In genomic region chr15:95797144-95797983, GRCm38 (mm10) we compare ENCODE assay signal across 11 mouse cellular contexts. TPM values are rescaled to one million over a fixed set of nuclear protein-coding genes. Genes with fewer than 3 reads are reported as not detected.
A peak's percentile ranks its signal among the peaks of the same experiment; 100 is the strongest.
DNase-seq lines count a peak whose midpoint lies in the region; ATAC-seq and TF ChIP-seq lines count a peak whose summit lies in the region.
"Had no signal": no experiment of that assay in that cellular context is flagged by ENCODE, and none has a peak within 500 bp of the region (broad histone marks: within the 10 kb centered on the region; RNA-seq: fewer than 3 reads in every experiment).

No protein-coding gene starts in this region.

- H3K4me3 ChIP-seq in heart, postnatal 0 days (ENCODE audit: low read depth, low read length) = no peak overlapping the region
- no peak overlapping the region for H3K4me3 ChIP-seq in spleen, adult 2 months (ENCODE audit: extremely low read depth, insufficient read depth, insufficient read length)
- H3K4me3 ChIP-seq in hindbrain, postnatal 0 days (ENCODE audit: low read length) = no peak overlapping the region
- H3K4me3 ChIP-seq: forebrain, embryonic 12.5 days; limb, embryonic 13.5 days had no signal

- H3K27me3 ChIP-seq in heart, postnatal 0 days (ENCODE audit: control insufficient read depth, insufficient read depth, low read length) = no peaks in the 10 kb centered on the region
- no peaks in the 10 kb centered on the region for H3K27me3 ChIP-seq in spleen, adult 2 months (ENCODE audit: control insufficient read depth, insufficient read depth, low read length)
- no peaks in the 10 kb centered on the region for H3K27me3 ChIP-seq in splenic B cell, adult 2 months (ENCODE audit: control insufficient read depth, insufficient read depth, low read length, poor library complexity, severe bottlenecking)
- no peaks in the 10 kb centered on the region for H3K27me3 ChIP-seq in hindbrain, postnatal 0 days (ENCODE audit: insufficient read depth, low read length)
- H3K27me3 ChIP-seq: forebrain, embryonic 12.5 days; limb, embryonic 13.5 days had no signal

- no peak for DNase-seq in heart, postnatal 0 days (ENCODE audit: low spot score)
- DNase-seq in heart, postnatal 36 days = no peak
- DNase-seq in spleen, adult 2 months (ENCODE audit: low read depth in 1 of 2, low spot score in 2 of 2) = peak in 1 of 2 experiments; percentile 26
- no peak for DNase-seq in spleen, postnatal 4 days (ENCODE audit: low spot score in 2 of 2)
- DNase-seq in splenic B cell, adult 2 months (ENCODE audit: low read depth, low spot score) = peak; percentile 37
- no peak for DNase-seq in hindbrain, postnatal 0 days (ENCODE audit: low spot score)
- DNase-seq: adrenal gland, postnatal 10 days; cerebellum, postnatal 36 days had no signal

- TF ChIP-seq POLR2A in spleen, adult 2 months (IDR thresholded peaks at IDR 0.05; ENCODE audit: low read depth, low read length) = no peak

- peaks cover 30% of the 10 kb centered on the region for H3K4me1 ChIP-seq in heart, postnatal 0 days (ENCODE audit: control insufficient read depth, insufficient read depth)
- peaks cover 20% of the 10 kb centered on the region for H3K4me1 ChIP-seq in spleen, adult 2 months (ENCODE audit: control insufficient read depth, insufficient read depth, insufficient read length)
- H3K4me1 ChIP-seq in hindbrain, postnatal 0 days (ENCODE audit: insufficient read depth, low read length) = peaks cover 10% of the 10 kb centered on the region

- H3K27ac ChIP-seq in heart, postnatal 0 days (ENCODE audit: low read depth) = peak overlapping the region; percentile 35; the same call in 1 of the 2 replicates
- H3K27ac ChIP-seq in spleen, adult 2 months (ENCODE audit: insufficient read depth, low read length) = peak overlapping the region; percentile 64
- no peak overlapping the region for H3K27ac ChIP-seq in hindbrain, postnatal 0 days
- H3K27ac ChIP-seq: forebrain, embryonic 12.5 days; limb, embryonic 13.5 days had no signal

- 39% methylated on average over 9 of the region's 9 CpGs for WGBS in heart, postnatal 0 days
- WGBS in spleen, adult 2 months = 39% methylated on average over 9 of the region's 9 CpGs
- WGBS in hindbrain, postnatal 0 days = 57% methylated on average over 9 of the region's 9 CpGs

- no peak overlapping the region for H3K9ac ChIP-seq in heart, postnatal 0 days (replicated peaks; ENCODE audit: low read depth, low read length)
- H3K9ac ChIP-seq in hindbrain, postnatal 0 days (replicated peaks; ENCODE audit: low read length) = no peak overlapping the region
- H3K9ac ChIP-seq: forebrain, embryonic 12.5 days; limb, embryonic 13.5 days had no signal

- no peak for TF ChIP-seq EP300 in heart, postnatal 0 days (IDR thresholded peaks at IDR 0.05; ENCODE audit: low read depth)

- TF ChIP-seq CTCF in heart, postnatal 0 days (IDR thresholded peaks at IDR 0.05; ENCODE audit: low read depth) = 0 out of 2 replicates have a peak, but pooled peaks have one; percentile 25
- no peak for TF ChIP-seq CTCF in spleen, adult 2 months (IDR thresholded peaks at IDR 0.05; ENCODE audit: extremely low read depth, insufficient read depth, insufficient read length, insufficient replicate concordance)
- no peak for TF ChIP-seq CTCF in hindbrain, postnatal 0 days (IDR thresholded peaks at IDR 0.05; ENCODE audit: low read depth)

- intact Hi-C loops in heart, postnatal 36 days (cut with DNase I) = no loop called here

- H3K9me3 ChIP-seq in heart, postnatal 0 days (replicated peaks; ENCODE audit: control insufficient read depth, low read length) = no peaks in the 10 kb centered on the region
- H3K9me3 ChIP-seq in hindbrain, postnatal 0 days (ENCODE audit: low read length) = no peaks in the 10 kb centered on the region
- H3K9me3 ChIP-seq: forebrain, embryonic 12.5 days; limb, embryonic 13.5 days had no signal

- H3K36me3 ChIP-seq in heart, postnatal 0 days (replicated peaks; ENCODE audit: control insufficient read depth, insufficient read depth, low read length) = no peaks in the 10 kb centered on the region
- H3K36me3 ChIP-seq in spleen, adult 2 months (ENCODE audit: control insufficient read depth, insufficient read depth, low read length) = 0 out of 2 replicates have a peak, but pooled peaks cover 2% of the 10 kb centered on the region
- no peaks in the 10 kb centered on the region for H3K36me3 ChIP-seq in splenic B cell, adult 2 months (ENCODE audit: control insufficient read depth, insufficient read depth, low read length, poor library complexity, severe bottlenecking)
- H3K36me3 ChIP-seq in hindbrain, postnatal 0 days (ENCODE audit: insufficient read depth, low read length) = no peaks in the 10 kb centered on the region

- no peak overlapping the region for H3K4me2 ChIP-seq in heart, postnatal 0 days (ENCODE audit: low read depth, low read length)
- no peak overlapping the region for H3K4me2 ChIP-seq in hindbrain, postnatal 0 days (ENCODE audit: low read depth, low read length)
- H3K4me2 ChIP-seq: forebrain, embryonic 12.5 days; limb, embryonic 13.5 days had no signal

- no peak for ATAC-seq in heart, postnatal 0 days (ENCODE audit: insufficient read depth, low read depth)
- peak; percentile 78 for ATAC-seq in common myeloid progenitor, adult 5-6 weeks (replicated peaks; ENCODE audit: low read depth, poor library complexity, severe bottlenecking)
- no peak for ATAC-seq in hindbrain, postnatal 0 days

RNA-seq across cellular contexts. Expression of gene Ano6, which starts 6.7 kb away (rescaled TPM):
- total RNA-seq in heart, postnatal 0 days (2014; rRNA removed; ENCODE audit: low replicate concordance) = 26.5 and 37.0 TPM in 2 replicates
- 13.5 and 14.2 TPM in 2 replicates for polyA plus RNA-seq in heart, postnatal 0 days (2015; fragmentation: Nextera tagmentation; extraction: Ambion mirVana)
- 10 to 100 TPM; 20.6 to 23.0 TPM for total RNA-seq in heart, postnatal 36 days (2021)
- polyA plus RNA-seq in spleen, adult 2 months (2012; rRNA removed) = 22.8 and 23.9 TPM in 2 replicates
- 23.7 and 32.2 TPM in 2 replicates for total RNA-seq in common myeloid progenitor, adult 5-6 weeks (2017)
- 28.9 and 34.3 TPM in 2 replicates for total RNA-seq in hindbrain, postnatal 0 days (2014; rRNA removed)
- 19.2 and 21.5 TPM in 2 replicates for polyA plus RNA-seq in hindbrain, postnatal 0 days (2015; fragmentation: Nextera tagmentation; extraction: Ambion mirVana)
